Mouse (Mus musculus) heart, adult 2 months (tissue): ENCODE measurements at regions not wholly inside any gene's neighbourhood (a gene's known extent, or its start where the extent isn't known, plus 50 kb on each side); places are given as distances from the start of the nearest gene placed in this dataset.

Experiments used
- DNase-seq, 2 experiments: peaks; one replicate each; pipeline ENCODE4 v3.0.0; 2021
- H3K27ac ChIP-seq: fragments of 200-600 bp; 2 replicates; pipeline ENCODE4 v1.8.1; 2022
- H3K27me3 ChIP-seq: fragments of 200-500 bp; 2 replicates; pipeline ENCODE4 v1.6.1; 2012; ENCODE audit warnings: mild to moderate bottlenecking, low read length, inconsistent platforms, mixed read lengths; ENCODE audit not compliant: control insufficient read depth, insufficient read depth
- H3K36me3 ChIP-seq: fragments of 200-500 bp; 2 replicates; pipeline ENCODE4 v1.6.1; 2012; ENCODE audit warnings: low read length, inconsistent platforms; ENCODE audit not compliant: control insufficient read depth, insufficient read depth
- H3K4me1 ChIP-seq: fragments of 200-500 bp; 2 replicates; pipeline ENCODE4 v1.6.1; 2011; ENCODE audit warnings: low read length; ENCODE audit not compliant: control insufficient read depth, insufficient read depth
- H3K4me3 ChIP-seq: fragments of 200-600 bp; 2 replicates; pipeline ENCODE4 v1.8.1; 2022
- H3K79me2 ChIP-seq: fragments of 200-500 bp; replicated peaks from 2 replicates; pipeline ENCODE4 v1.6.1; 2012; ENCODE audit warnings: mild to moderate bottlenecking, inconsistent platforms, low read length, moderate library complexity, mixed read lengths; ENCODE audit not compliant: control insufficient read depth, insufficient read depth
- H3K9ac ChIP-seq: fragments of 200-500 bp; 2 replicates; pipeline ENCODE4 v1.6.1; 2012; ENCODE audit warnings: low read depth, mild to moderate bottlenecking, control low read depth, inconsistent platforms, low read length, mixed read lengths
- CTCF ChIP-seq: fragments of 200-600 bp; IDR thresholded peaks from 2 replicates; pipeline ENCODE4 v1.8.1; 2022; ENCODE audit warnings: antibody characterized with exemption, mild to moderate bottlenecking, moderate library complexity
- EP300 ChIP-seq: fragments of 200-500 bp; IDR thresholded peaks from 2 replicates; pipeline ENCODE4 v1.6.1; 2011; ENCODE audit warnings: low read depth, low read length, control low read depth; ENCODE audit not compliant: insufficient read depth
- POLR2A ChIP-seq: fragments of 200-500 bp; IDR thresholded peaks from 2 replicates; pipeline ENCODE4 v1.6.1; 2011; ENCODE audit warnings: mild to moderate bottlenecking, low read depth, low read length, control low read depth; ENCODE audit not compliant: insufficient read depth
- WGBS: fragments of 180-500 bp; shearing (Covaris S2); methylation state at CpG from one replicate; pipeline ENCODE4 v1.1.7; 2018; 5-methylcytosine and 5-hydroxymethylcytosine counted together
- intact Hi-C: fragments of 180-260 bp; cut with DNase I; formaldehyde crosslinking; loops from one replicate; pipeline ENCODE4 v1.15.1; 2025

GRCm38 (mm10) chr14:102594850-102595249 is 387.6 kb downstream of the Kctd12 start:
- intact Hi-C loops: no loop called here
- H3K9ac ChIP-seq: no peak overlapping the region
- no peak overlapping the region for H3K27ac ChIP-seq

GRCm38 (mm10) chr14:102553781-102554180 is 428.7 kb downstream of the Kctd12 start:
- Histone ChIP-seq H3K4me3 (no peak overlapping the region), H3K4me1 (no peaks in the 10 kb centered on the region), H3K9ac (no peak overlapping the region), H3K36me3 (no peaks in the 10 kb centered on the region), H3K79me2 (no peaks in the 10 kb centered on the region), H3K27ac (no peak overlapping the region), H3K27me3 (no peaks in the 10 kb centered on the region)
- TF ChIP-seq CTCF (no peak), POLR2A (no peak)
- no peak for DNase-seq
- intact Hi-C loops: no loop called here
- WGBS: 12% methylated on average over 2 of the region's 2 CpGs

More at GRCm38 (mm10) chr14:102594850-102595249, 387.6 kb downstream of the Kctd12 start:
- no peaks in the 10 kb centered on the region for H3K4me1 ChIP-seq
- no peak for TF ChIP-seq EP300
- H3K27me3 ChIP-seq: no peaks in the 10 kb centered on the region
- no peaks in the 10 kb centered on the region for H3K36me3 ChIP-seq
- 72% methylated on average over 3 of the region's 3 CpGs for WGBS
- no peak overlapping the region for H3K4me3 ChIP-seq
- no peak for DNase-seq
- H3K79me2 ChIP-seq: no peaks in the 10 kb centered on the region

GRCm38 (mm10) chr14:102552598-102552997 is 429.8 kb downstream of the Kctd12 start:
- H3K36me3 ChIP-seq: no peaks in the 10 kb centered on the region
- intact Hi-C loops: no loop called here

GRCm38 (mm10) chr14:102524894-102525577 is 457.4 kb downstream of the Kctd12 start:
- intact Hi-C loops: no loop called here
- 86% methylated on average over 9 of the region's 9 CpGs for WGBS
- TF ChIP-seq EP300: no peak
- no peak for TF ChIP-seq POLR2A
- TF ChIP-seq CTCF: no peak
- no peaks in the 10 kb centered on the region for H3K27me3 ChIP-seq
- H3K4me3 ChIP-seq: no peak overlapping the region
- no peaks in the 10 kb centered on the region for H3K4me1 ChIP-seq
- H3K27ac ChIP-seq: no peak overlapping the region
- no peak overlapping the region for H3K9ac ChIP-seq
- no peak for DNase-seq
- H3K79me2 ChIP-seq: no peaks in the 10 kb centered on the region
- no peaks in the 10 kb centered on the region for H3K36me3 ChIP-seq

More at GRCm38 (mm10) chr14:102552598-102552997, 429.8 kb downstream of the Kctd12 start:
- Histone ChIP-seq H3K27ac (no peak overlapping the region), H3K27me3 (no peaks in the 10 kb centered on the region), H3K9ac (no peak overlapping the region), H3K79me2 (no peaks in the 10 kb centered on the region), H3K4me1 (no peaks in the 10 kb centered on the region), H3K4me3 (no peak overlapping the region)
- TF ChIP-seq CTCF (no peak), POLR2A (no peak), EP300 (no peak)
- DNase-seq: no peak
- 80% methylated on average over 2 of the region's 2 CpGs for WGBS

- intact Hi-C loops: no loop called here
- TF ChIP-seq CTCF (no peak), POLR2A (no peak), EP300 (no peak)
- WGBS: 31% methylated on average over 2 of the region's 2 CpGs
These were observed 465.7 kb downstream of the Kctd12 start for GRCm38 (mm10) chr14:102516765-102517164.

GRCm38 (mm10) chr14:102514527-102514926 is 467.9 kb downstream of the Kctd12 start:
- Histone ChIP-seq H3K4me3 (no peak overlapping the region), H3K9ac (no peak overlapping the region), H3K36me3 (no peaks in the 10 kb centered on the region), H3K27me3 (no peaks in the 10 kb centered on the region), H3K27ac (no peak overlapping the region), H3K4me1 (no peaks in the 10 kb centered on the region), H3K79me2 (no peaks in the 10 kb centered on the region)
- no peak for DNase-seq
- 19% methylated on average over 2 of the region's 2 CpGs for WGBS
- TF ChIP-seq CTCF: no peak
- TF ChIP-seq EP300: no peak
- TF ChIP-seq POLR2A: no peak
- intact Hi-C loops: loop anchor here (5.0 kb wide), 2 partner anchors 468 to 732 kb away; partner anchors contain the start of gene Kctd12

More at GRCm38 (mm10) chr14:102516765-102517164, 465.7 kb downstream of the Kctd12 start:
- no peaks in the 10 kb centered on the region for H3K4me1 ChIP-seq
- no peak overlapping the region for H3K9ac ChIP-seq
- H3K79me2 ChIP-seq: no peaks in the 10 kb centered on the region
- DNase-seq: no peak
- no peaks in the 10 kb centered on the region for H3K36me3 ChIP-seq
- H3K27me3 ChIP-seq: no peaks in the 10 kb centered on the region
- no peak overlapping the region for H3K27ac ChIP-seq
- no peak overlapping the region for H3K4me3 ChIP-seq
